Mouse (Mus musculus): Measurements from ENCODE around the gene Gm11172. TPM values are rescaled to one million over a fixed set of nuclear protein-coding genes. Genes with fewer than 3 reads are reported as not detected.
"Not testable (repeated sequence)": the region's sequence is repeated elsewhere in the genome, so short reads cannot be mapped to it uniquely, and the experiment has no call there.

The Gm11172 gene
- polyA plus RNA-seq, 1 experiment from 2014 or later, result not detected

DNA sequence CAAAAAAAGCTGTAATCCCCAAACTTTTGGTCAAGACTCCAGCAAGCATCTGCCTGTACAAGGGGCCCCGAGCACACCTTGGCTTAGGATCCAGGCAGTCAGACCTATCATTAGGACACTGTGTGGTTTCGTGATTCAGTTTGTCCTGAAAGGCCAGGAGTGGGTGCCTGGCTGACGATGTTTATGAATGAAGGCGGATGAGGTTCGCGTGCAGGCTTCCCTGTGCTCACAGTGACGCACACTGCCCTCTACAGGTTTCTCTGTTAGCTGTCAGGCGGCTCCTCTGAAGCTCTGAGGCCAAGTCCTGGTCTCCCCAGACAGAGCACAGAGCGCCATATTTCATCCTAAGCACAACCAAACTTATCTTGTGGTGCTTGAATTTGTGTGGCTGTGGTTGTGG is 26.4 kb upstream of the Gm11172 start:
- Histone ChIP-seq H3K4me1 (ENCODE audit: insufficient read depth) (peaks cover 20% of the 10 kb centered on the region), H3K4me2 (peak overlapping the region; percentile 98), H3K36me3 (ENCODE audit: insufficient read depth) (no peaks in the 10 kb centered on the region), H3K27ac (ENCODE audit: low read depth) (peak overlapping the region; percentile 98), H3K27me3 (ENCODE audit: insufficient read depth, low read length) (no peaks in the 10 kb centered on the region), H3K9me3 (ENCODE audit: low read depth, low read length) (no peaks in the 10 kb centered on the region), H3K4me3 (ENCODE audit: low read depth, low read length) (peak overlapping the region; percentile 70), H3K9ac (peak overlapping the region; percentile 85)
- peak; percentile 89 for TF ChIP-seq CTCF (IDR thresholded peaks at IDR 0.05; ENCODE audit: low read depth)
- DNase-seq, result peak; percentile 98
- WGBS, result 4% methylated on average over 9 of the region's 9 CpGs
- peak; percentile 18 for ATAC-seq (ENCODE audit: insufficient read depth)

DNA sequence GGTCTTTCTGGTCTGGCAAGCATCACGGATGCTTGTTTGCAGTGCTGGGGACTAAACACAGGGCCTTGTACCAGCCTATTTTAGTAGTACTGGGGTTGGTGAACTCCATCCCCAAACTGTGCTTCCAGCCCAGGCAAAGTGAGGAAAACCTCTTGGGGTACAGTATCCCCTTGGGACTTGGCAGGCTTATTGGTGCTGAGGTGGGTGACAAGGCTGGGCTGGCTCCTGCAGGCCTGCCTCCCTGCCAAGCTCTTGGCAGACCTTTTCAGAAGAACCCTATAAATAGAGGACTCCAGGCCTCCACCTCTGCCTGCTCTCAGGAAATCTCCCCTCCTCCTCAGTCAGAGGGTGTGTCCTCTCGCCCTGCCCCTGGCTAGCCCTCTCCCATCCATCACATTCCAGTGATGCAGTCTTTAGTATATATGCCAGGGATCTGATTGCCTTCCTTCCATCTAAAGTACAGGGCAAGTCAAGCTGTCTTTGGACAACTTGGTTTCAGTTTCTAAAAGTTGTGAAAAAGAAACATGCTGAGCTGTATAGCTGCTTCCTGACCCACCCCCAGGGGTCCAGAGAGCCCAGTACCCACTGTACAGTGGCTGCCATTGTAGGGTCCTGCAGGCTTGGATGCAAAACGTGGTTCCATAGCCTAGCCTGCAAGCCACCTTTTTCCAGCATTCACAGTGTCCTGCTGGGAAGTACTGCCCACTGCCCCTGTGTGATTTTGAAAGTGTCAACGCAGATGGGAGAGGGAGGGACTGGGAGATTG is 25.8 kb upstream of the Gm11172 start:
- no peaks in the 10 kb centered on the region for H3K36me3 ChIP-seq (ENCODE audit: insufficient read depth)
- no peaks in the 10 kb centered on the region for H3K27me3 ChIP-seq (ENCODE audit: insufficient read depth, low read length)
- no peak for TF ChIP-seq CTCF (IDR thresholded peaks at IDR 0.05; ENCODE audit: low read depth)
- no peak for ATAC-seq (ENCODE audit: insufficient read depth)
- whole genome bisulfite sequencing, result 54% methylated on average over 4 of the region's 4 CpGs
- no peak overlapping the region for H3K9ac ChIP-seq
- H3K9me3 ChIP-seq (ENCODE audit: low read depth, low read length), result no peaks in the 10 kb centered on the region
- peaks cover 20% of the 10 kb centered on the region for H3K4me1 ChIP-seq (ENCODE audit: insufficient read depth)
- peak overlapping the region; percentile 98 for H3K4me2 ChIP-seq
- DNase-seq, result no peak
- no peak overlapping the region for H3K4me3 ChIP-seq (ENCODE audit: low read depth, low read length)
- H3K27ac ChIP-seq (ENCODE audit: low read depth), result peak overlapping the region; percentile 98

DNA sequence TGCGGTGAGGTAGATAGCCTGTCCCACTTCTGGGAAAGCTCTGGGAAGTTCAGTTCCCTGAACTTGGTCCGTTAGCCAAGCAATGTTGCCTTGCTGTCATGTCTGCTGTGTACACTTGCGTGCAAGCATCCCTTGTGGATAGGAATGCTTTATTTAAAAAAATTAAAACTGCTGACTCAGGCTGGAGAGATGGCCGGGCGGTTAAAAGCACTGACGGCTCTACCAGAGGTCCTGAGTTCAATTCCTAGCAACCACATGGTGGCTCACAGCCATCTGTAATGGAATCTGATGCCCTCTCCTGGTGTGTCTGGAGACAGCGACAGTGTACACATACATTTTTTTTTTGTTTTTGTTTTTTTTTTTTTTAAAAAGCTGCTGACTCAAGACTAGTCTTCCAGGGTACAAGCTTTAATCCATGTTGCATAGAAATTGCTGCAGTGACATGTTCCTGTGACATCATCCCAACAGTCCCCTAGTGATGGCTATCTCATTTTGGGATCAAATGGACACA is 25.1 kb upstream of the Gm11172 start:
- 70% methylated on average over 7 of the region's 7 CpGs for WGBS

DNA sequence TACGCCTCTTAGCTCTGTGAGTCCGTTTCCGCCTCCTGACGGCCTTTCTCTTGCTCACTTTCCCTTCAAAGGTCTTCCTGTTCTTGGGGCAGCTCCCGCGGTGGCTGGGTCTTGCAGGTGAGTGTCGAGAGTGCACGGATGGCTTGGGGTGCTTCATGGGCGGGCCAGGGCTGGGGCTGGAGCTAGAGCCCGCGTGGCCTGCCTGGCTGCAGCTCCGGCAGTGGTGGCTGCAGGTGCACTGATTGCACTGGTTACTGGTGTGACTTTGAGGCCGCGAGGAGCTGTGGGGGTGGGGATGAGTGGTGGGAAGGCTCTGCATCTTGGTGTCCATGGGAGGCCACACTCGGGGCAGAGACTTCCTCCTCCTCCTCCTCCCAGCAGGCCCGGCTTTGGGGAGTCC is 24.4 kb upstream of the Gm11172 start, which contains the start of gene Tnp2:
TSS of gene Tnp2 (minus strand) at position 390 of the 400 bp plus-strand sequence.
- WGBS, result 45% methylated on average over 16 of the region's 16 CpGs
- TF ChIP-seq CTCF (IDR thresholded peaks at IDR 0.05; ENCODE audit: low read depth), result no peak
- Histone ChIP-seq H3K27me3 (ENCODE audit: insufficient read depth, low read length) (no peaks in the 10 kb centered on the region), H3K36me3 (ENCODE audit: insufficient read depth) (no peaks in the 10 kb centered on the region), H3K9ac (no peak within 1 kb of the TSS), H3K4me3 (ENCODE audit: low read depth, low read length) (no peak within 1 kb of the TSS), H3K4me2 (no peak within 1 kb of the TSS), H3K27ac (ENCODE audit: low read depth) (no peak within 1 kb of the TSS), H3K9me3 (ENCODE audit: low read depth, low read length) (no peaks in the 10 kb centered on the region), H3K4me1 (ENCODE audit: insufficient read depth) (peaks cover 8% of the 10 kb centered on the region)
- no peak for ATAC-seq (ENCODE audit: insufficient read depth)
- no peak for DNase-seq

More for the DNA sequence above, 25.1 kb upstream of the Gm11172 start:
- Histone ChIP-seq H3K9me3 (ENCODE audit: low read depth, low read length) (no peaks in the 10 kb centered on the region), H3K27me3 (ENCODE audit: insufficient read depth, low read length) (no peaks in the 10 kb centered on the region), H3K4me3 (ENCODE audit: low read depth, low read length) (no peak overlapping the region), H3K4me1 (ENCODE audit: insufficient read depth) (peaks cover 15% of the 10 kb centered on the region), H3K27ac (ENCODE audit: low read depth) (no peak overlapping the region), H3K4me2 (no peak overlapping the region), H3K9ac (no peak overlapping the region), H3K36me3 (ENCODE audit: insufficient read depth) (no peaks in the 10 kb centered on the region)
- no peak for ATAC-seq (ENCODE audit: insufficient read depth)
- no peak for DNase-seq
- no peak; the same call in 1 of the 2 replicates for TF ChIP-seq CTCF (IDR thresholded peaks at IDR 0.05; ENCODE audit: low read depth)

DNA sequence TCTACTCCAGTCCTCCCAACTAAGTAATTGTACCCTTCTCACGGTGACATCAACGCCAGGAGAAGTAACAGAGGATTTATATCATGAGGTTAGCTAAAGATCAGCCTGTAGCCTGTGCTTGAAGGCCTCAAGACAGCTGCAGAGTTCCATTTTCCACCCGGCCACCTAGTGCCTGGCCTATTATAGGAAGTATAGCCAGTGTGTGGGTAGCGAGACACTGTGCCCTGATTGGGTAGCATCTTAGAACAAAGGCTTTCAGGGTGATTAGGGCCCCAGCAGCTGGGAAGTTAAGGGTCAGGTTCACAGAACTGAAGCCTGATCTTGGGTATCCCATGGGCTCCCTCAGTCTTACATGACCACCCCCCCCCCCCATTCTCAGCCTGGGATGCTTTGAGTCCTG is 23.8 kb upstream of the Gm11172 start:
- Histone ChIP-seq H3K9me3 (ENCODE audit: low read depth, low read length) (no peaks in the 10 kb centered on the region), H3K27me3 (ENCODE audit: insufficient read depth, low read length) (no peaks in the 10 kb centered on the region), H3K4me2 (no peak overlapping the region), H3K4me3 (ENCODE audit: low read depth, low read length) (no peak overlapping the region), H3K9ac (no peak overlapping the region), H3K4me1 (ENCODE audit: insufficient read depth) (peaks cover 6% of the 10 kb centered on the region), H3K27ac (ENCODE audit: low read depth) (no peak overlapping the region), H3K36me3 (ENCODE audit: insufficient read depth) (no peaks in the 10 kb centered on the region)
- ATAC-seq (ENCODE audit: insufficient read depth) (no peak), DNase-seq (no peak)
- 68% methylated on average over 4 of the region's 4 CpGs for WGBS
- no peak for TF ChIP-seq CTCF (IDR thresholded peaks at IDR 0.05; ENCODE audit: low read depth)

DNA sequence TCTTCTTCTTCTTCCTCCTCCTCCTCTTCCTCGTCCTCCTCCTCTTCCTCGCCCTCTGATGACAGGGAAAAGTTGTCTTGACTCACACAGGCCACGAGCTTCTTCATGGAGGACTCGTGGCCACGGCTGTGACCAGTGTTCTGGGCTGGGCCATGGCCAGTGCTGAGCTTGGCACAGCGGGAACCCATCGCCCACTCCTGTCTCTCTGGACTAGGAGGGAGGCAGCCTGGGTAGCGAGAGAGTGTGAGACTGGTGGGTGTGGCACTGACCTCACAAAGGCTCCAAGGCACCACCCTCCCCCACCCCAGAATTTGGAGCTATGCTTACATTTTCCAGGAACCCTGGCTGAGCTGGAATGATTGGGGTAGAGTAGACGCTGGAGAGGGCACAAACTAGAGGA is 22.0 kb upstream of the Gm11172 start, which contains the start of gene Prm3:
TSS of gene Prm3 (minus strand) at position 213 of the 400 bp plus-strand sequence.
- ATAC-seq (ENCODE audit: insufficient read depth) (no peak), DNase-seq (no peak)
- 63% methylated on average over 9 of the region's 9 CpGs for WGBS
- Histone ChIP-seq H3K27ac (ENCODE audit: low read depth) (no peak within 1 kb of the TSS), H3K4me3 (ENCODE audit: low read depth, low read length) (no peak within 1 kb of the TSS), H3K27me3 (ENCODE audit: insufficient read depth, low read length) (peaks cover under 1% of the 10 kb centered on the region), H3K36me3 (ENCODE audit: insufficient read depth) (no peaks in the 10 kb centered on the region), H3K4me2 (no peak within 1 kb of the TSS), H3K4me1 (ENCODE audit: insufficient read depth) (peaks cover 6% of the 10 kb centered on the region), H3K9ac (no peak within 1 kb of the TSS), H3K9me3 (ENCODE audit: low read depth, low read length) (no peaks in the 10 kb centered on the region)
- TF ChIP-seq CTCF (IDR thresholded peaks at IDR 0.05; ENCODE audit: low read depth), result no peak

DNA sequence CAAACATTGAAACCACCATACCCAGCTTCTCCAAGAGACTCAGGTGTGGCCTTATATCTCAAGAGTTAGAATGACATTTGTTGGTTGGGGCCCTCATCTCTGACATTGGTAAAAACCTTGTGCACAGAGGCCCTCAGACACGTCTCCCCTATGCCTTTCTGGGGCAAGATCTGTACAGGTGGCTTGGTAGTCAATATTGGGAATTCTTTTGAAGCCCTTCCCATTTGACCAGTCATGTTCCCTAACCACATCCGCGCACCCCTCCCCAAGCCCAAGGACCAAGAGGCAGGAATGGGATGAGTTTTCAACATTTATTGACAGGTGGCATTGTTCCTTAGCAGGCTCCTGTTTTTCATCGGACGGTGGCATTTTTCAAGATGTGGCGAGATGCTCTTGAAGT is 16.7 kb upstream of the Gm11172 start, which contains the start of gene Prm2:
TSS of gene Prm2 (minus strand) at position 101 of the 400 bp plus-strand sequence.
- 60% methylated on average over 6 of the region's 6 CpGs for WGBS
- Histone ChIP-seq H3K4me3 (ENCODE audit: low read depth, low read length) (no peak within 1 kb of the TSS), H3K27ac (ENCODE audit: low read depth) (no peak within 1 kb of the TSS), H3K4me1 (ENCODE audit: insufficient read depth) (no peaks in the 10 kb centered on the region), H3K36me3 (ENCODE audit: insufficient read depth) (no peaks in the 10 kb centered on the region), H3K27me3 (ENCODE audit: insufficient read depth, low read length) (peaks cover 18% of the 10 kb centered on the region), H3K9me3 (ENCODE audit: low read depth, low read length) (no peaks in the 10 kb centered on the region), H3K4me2 (no peak within 1 kb of the TSS), H3K9ac (no peak within 1 kb of the TSS)
- ATAC-seq (ENCODE audit: insufficient read depth) (no peak), DNase-seq (no peak)
- no peak for TF ChIP-seq CTCF (IDR thresholded peaks at IDR 0.05; ENCODE audit: low read depth)

DNA sequence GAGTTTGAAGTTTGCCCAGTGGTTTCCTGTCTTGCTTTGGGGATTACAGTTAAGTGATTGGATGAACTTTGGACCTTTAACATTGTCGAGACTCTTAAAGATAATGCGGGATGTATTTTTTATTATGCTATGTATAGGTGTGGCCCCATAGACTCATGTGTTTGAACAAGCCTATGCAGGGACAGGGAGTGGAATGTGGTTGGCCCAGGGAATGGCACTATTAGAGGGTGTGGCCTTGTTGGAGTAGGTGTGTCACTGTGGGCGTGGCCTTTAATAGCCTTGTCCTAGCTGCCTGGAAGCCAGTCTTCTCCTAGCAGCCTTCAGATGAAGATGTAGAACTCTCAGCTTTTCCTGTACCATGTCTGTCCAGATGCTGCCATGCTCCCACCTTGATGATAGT is 10.3 kb upstream of the Gm11172 start:
- H3K36me3 ChIP-seq (ENCODE audit: insufficient read depth); ATAC-seq (ENCODE audit: insufficient read depth); H3K4me3 ChIP-seq (ENCODE audit: low read depth, low read length): not testable (repeated sequence)

More for the DNA sequence above, 10.3 kb upstream of the Gm11172 start:
- H3K27ac ChIP-seq (ENCODE audit: low read depth); DNase-seq; H3K9ac ChIP-seq; H3K9me3 ChIP-seq (ENCODE audit: low read depth, low read length); H3K27me3 ChIP-seq (ENCODE audit: insufficient read depth, low read length); H3K4me1 ChIP-seq (ENCODE audit: insufficient read depth); H3K4me2 ChIP-seq: not testable (repeated sequence)
- 79% methylated on average over 3 of the region's 3 CpGs for WGBS
